Mouse (Mus musculus) embryo, embryonic 10 days (tissue): ENCODE data around the gene Atp2c2.

Experiments used
- DNase-seq: peaks from one replicate; pipeline ENCODE4 v3.0.0-alpha.2; 2015; ENCODE audit warnings: low spot score

Atp2c2 gene

DNA sequence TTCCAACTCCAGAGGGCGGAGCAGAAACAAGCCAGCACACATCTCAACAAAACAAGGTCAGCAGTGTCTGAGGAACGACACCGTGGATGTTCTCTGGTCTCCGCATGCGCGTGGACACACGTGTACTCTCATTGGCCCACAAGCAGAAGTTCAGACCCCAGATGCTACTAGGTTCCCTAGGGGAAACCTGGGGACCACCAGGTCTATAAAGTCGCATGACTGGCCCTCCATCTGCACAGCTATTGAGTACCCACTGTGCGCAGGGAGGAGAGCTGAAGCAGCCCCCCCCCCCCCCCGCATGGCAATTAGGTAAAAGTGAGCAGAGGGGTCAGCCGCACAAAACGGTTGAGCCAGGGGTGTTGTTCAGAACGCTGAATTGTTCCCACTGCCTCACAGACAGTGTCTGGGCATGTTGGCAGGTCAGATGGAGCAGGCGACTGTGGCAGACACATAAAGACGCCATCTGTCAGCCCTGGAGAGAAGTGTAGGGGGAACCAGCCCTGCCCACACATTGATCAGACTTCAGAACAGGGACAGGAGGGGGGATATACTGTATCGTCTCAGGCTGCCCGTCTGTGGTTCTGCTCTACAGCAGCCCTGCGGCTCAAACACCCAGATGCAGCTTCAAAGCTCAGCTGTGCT is 86.1 kb downstream of the Atp2c2 start:
- no peak for DNase-seq

DNA sequence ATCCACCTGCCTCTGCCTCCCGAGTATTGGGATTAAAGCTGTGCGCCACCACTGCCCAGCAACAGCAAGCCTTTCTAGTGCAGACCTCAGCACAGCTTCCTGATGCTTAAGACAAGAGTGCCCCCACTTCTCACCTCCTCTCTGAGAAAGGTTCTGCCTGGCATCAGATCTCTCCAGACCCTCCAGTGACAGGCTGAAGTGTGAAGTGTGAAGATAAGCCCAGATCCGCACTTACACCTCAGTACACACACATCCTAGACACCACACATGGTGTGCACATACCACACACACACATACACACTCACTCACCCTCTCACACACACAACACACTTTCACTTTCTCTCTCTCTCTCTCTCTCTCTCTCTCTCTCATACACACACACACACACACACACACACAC is 87.1 kb downstream of the Atp2c2 start:
- DNase-seq, result no peak

DNA sequence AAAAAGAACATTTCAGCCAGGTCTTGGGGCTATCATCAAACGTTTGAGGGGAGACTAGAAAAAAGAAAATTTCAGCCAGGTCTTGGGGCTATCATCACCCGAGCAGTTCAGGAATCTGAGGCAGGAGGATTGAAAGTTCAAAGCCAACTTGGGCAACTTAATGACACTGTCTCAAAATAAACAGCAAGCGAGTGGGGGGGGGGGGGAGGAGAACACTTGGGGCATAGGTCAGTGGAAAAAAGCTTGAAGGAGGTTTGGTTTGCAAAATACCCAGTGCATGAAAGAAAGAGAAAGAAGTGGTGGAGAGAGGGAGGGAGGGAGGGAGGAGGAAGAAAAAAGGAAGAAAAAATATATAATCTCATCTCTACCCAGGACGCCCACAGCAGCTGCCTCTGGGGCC is 87.5 kb downstream of the Atp2c2 start:
- no peak for DNase-seq

DNA sequence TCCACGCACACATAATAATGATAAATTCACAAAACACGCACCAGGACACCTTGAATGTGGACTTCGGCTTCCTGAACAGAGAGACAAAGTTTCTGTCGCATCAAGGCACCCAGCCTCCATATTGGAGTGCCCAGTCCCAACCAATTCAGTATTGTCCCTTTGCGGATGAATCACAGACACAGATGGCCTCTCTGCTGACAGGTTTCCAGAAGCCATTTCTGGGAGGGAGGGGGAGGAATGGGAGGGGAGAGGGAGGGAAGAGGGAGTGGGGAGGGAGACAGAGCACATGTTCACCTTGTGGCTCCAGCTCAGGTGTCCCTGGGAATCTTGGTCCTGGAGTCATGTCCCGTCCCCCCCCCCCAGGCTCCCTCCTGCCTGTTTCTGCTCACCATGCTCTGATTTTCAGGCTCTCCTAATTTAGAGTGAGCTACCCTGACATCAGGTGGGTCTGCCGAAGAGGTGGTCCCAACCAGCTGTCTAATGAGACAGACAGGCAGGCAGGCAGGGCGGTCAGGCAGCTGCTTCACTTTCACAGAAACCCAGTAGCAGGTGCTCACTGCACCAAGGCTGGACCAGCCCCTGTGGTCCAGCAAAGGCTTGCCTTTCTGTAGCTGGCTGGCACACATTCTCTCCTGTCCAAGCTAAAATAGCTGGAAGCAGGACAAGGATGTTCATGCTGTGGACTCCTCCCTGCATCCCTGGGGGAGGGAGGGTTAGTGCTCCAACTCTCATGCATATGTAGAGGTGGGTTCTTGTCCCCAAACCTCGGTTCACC is 89.0 kb downstream of the Atp2c2 start:
- no peak for DNase-seq

DNA sequence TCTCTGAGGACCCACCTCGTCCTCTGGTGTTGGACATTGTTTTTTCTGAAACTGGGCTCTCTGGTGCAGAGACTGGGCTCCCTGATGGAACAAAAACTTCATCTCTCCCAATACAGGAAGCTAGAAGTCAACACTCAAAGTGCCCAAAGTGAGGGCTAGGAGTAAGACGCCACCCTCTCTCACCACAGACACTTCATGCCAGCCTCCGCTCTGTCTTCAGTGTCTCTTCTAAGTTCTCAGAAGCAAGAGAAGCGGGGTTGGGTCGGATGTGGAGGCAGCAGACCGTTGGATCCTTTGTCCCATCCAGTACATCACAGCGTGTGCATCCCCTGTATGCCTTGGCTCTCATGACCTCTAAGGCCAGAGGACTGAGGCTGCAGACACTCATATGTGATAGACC is 89.8 kb downstream of the Atp2c2 start:
- no peak for DNase-seq

DNA sequence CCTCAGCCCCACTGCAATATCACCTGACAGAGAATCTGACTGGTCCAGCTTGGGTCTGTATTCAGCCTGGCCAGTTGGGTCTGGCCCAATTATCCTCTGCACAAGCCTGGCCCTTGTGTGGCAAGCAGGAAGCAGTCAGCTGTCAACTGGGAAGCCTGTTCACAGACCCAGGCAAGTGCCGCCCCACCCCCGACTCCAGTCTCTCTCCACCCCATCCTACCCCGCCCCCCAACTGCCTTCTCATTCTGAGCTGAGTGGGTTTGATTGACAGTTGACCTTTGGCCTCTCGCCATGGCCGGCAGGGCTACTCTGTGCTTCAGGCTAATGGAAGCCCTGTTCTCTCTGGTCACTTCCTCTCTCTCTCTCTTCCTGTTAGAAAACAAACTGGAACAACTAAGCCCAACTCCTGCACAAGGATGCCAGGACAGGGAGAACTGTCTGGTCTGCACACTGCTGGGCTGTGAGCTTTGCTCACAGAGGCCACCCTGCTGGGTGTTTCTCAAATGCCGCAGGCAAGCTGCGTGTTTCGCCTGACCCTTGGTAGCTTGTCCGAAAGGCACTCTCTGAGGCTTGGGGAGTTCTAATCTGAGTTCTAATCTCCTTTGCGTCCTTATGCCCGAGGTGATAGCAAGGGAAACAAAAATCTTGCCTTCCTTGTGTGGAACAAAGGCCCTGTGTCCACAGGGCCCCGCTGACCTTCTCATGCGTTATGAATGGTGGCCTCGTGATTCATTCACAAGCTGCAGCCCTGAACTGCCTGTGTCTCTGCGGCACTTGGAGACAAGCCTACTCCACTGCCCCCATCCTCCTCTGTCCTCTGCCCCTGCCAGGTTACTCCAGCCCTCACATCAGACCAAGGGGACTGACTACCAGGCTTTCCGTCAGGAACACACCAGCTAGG is 92.2 kb downstream of the Atp2c2 start:
- peak; percentile 95 for DNase-seq

DNA sequence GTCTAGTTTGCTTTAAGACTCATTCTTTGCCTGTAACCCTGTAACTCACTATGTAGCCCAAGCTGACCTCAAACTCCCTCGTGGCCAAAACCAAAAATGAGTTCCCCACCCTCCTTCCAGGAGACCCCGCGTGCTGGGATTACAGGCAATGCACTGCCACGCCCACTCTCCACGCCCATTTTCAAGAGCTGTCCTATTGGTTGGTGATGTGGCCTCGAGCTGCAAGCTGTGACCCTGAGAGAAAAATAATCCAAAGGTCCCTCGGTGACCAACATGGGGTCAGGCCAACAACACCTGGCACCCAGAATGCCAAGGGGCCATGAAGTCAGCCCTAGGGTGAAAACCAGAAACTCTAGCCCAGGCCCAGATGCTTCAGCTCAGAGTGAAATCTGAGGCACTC is 94.9 kb downstream of the Atp2c2 start:
- DNase-seq, result peak; percentile 69

DNA sequence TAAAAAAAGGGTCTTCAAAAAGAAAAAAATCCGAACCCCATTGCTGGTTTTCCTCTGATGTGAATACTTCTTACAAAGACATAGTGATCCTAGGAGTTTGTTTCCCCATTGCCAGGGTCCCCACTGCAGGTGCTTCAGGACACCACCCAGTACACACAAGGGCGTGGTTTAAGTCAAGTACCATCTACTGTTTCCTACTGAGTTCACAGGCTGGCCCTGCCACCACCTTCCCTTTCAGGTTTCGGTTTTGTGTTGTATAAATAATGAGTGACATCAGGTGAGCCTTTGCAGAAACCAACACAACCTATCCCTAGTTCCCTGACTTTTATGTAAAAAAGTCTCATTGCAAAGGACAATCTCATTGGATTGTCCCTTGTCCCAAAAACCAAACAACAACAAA is 95.8 kb downstream of the Atp2c2 start:
- DNase-seq, result no peak

DNA sequence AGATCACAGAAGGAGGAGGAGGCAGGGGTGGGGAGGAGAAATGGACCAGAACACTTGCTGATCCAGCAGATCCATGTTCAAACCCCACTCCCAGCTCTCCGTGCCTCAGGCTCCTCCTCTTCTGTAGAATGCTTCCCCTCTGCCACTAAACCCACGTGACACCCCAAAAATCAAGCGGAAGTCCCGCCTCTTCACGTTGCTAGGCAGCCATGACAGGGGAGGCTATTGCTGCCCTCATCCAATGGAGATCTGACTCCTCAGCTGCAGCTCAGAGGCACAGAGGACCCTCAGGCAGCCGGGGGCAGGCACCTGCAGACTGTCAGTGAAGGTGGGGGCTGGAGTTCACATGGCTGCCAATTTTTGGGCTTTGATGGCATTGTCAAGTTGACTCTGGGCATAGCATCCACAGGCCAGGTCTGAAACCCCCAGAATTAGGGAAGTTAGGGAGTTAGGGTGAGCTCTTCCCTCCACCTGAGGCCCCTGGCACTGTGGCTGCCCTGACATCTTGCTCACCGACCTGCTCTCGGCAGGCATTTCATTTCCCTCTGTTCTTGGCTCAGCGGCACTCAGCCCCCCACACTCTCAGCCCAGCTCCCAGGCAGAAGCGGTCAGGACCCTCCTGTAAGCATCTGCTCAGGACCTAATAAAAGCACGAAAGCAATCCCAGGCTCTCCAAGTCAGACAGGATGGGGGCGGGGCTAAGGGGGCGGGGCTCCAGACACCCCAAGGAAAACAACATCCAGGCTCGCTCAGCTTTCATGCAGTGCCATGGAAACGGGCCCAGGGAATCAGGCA is 98.6 kb downstream of the Atp2c2 start:
- DNase-seq, result peak; percentile 82

DNA sequence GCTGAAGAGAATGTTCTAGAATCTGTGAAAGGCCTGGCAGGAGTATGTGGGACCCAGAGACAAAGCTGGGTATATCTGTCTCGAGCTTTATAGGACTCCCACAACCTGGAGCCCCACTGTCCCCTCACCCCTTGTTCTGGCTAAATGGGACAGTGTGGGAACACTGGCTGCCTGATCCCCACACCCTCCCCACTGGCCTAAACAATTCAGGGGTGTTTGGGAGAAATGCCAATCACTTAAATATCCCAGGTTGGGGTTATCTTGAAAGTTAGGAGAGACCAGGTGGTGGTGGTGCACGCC is 99.1 kb downstream of the Atp2c2 start:
- no peak for DNase-seq

DNA sequence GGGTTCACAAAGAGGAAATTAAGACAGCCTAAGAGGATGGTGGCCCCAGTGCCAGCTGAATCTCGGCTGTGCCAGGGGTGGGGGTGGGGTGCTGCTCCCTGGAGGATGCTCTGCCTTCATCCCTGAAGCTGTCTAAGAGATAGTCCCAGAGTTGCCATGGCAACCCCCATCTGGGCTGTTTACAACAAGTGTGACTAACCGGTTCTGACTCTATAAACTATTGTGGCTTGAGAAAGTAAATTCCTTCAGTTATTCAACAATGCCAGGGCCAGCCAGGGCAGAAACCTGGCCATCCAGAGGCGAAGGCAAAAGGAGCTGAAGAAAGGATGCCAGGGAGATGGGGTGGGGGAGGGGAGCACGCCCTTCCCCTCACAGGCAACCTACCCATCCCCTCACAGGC is 101.4 kb downstream of the Atp2c2 start:
- DNase-seq, result peak; percentile 46

DNA sequence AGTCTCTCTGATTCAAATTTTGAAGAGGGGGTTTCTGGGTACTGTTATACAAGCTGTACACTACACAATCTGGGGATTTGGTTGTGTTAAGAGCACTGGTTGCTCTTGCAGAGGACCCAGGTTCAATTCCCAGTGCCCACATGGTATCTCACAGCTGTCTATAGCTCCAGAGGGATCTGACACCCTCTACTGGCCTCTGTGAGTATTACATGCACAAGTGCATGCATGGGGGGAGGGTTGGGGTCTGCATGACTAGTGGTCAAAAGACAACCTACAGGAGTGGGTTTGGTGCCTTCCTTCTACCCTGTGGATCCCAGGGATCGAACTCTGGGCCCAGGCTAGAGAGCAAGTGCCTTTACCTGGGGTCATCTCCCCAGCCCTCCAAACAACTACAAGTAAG is 102.8 kb downstream of the Atp2c2 start:
- DNase-seq, result no peak

DNA sequence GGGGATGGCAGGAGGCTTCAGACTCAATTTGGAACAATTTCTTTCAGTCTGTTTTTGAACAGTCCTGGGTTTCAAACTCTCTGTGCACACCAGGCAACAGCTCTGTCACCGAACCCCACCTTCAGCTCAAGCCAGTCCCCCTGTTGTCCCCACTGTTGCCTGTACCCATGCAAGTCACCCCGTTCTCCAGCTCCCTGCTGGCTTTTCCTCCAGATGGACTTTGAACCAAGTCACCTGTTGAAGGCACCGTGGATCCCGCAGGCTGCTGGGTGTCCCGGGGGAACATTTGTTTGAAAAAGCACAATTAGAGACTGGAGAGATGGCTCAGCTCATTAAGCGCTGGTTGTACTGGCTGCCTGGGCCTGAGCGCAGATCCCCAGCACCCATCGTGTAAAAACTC is 105.5 kb downstream of the Atp2c2 start:
- no peak for DNase-seq

DNA sequence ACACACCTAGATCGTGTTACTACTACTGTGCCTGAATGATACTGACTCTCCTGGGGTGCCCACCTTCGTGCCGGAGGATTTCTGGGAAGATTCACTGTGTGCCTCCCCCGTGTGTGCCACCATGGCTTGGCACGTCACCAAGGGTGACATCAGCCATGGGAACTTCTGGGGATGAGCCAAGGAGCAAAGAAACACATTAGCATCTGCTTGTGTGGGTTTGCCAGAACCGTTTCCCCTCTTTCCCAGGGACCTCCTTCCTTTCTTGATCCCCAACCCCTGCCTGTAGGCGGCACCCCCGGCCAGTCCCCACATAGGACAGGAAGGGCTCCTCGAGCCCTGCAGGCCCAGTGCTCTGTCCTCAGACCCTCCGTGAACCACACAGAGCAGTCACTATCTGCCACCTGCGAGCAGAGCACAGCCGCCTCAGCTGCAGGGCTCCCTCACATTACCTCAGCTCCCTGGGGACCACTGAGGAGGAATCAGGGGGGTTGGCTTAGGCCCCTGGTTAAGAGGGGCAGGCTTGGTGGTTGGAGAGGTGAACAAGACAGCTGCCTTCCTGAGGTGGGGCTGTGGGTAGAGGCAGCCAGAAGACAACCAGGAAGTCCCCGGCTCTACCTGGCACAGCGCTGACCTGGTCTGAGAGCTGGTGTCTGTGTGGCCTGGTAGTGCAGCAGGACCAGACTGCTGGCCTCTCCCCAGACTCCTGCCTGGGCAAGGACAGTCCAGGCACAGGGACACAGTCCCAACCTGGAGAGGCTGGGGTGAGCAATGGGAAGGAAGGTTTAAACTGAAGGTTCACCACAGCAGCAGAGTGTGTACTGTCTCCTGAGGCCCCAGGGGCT is 106.8 kb downstream of the Atp2c2 start:
- DNase-seq, result no peak
